Mouse (Mus musculus): ENCODE results near the gene Fam71d. TPM values are rescaled to one million over a fixed set of nuclear protein-coding genes. Genes with fewer than 3 reads are reported as not detected.
A peak's percentile ranks its signal among the peaks of the same experiment; 100 is the strongest.

The Fam71d gene
- total RNA-seq, 2 experiments from 2014 or later, result 0.46 TPM; not detected in 1

- peak in 1 of 2 experiments; percentile 16 for DNase-seq (ENCODE audit: low spot score in 2 of 2)
Observed at GRCm38 (mm10) chr12:78769031-78769713, 77.8 kb downstream of the Fam71d start.

GRCm38 (mm10) chr12:78773211-78773610 lies 81.9 kb downstream of the Fam71d start:
- DNase-seq (ENCODE audit: low spot score in 2 of 2), result no peak

GRCm38 (mm10) chr12:78777916-78778315 lies 86.6 kb downstream of the Fam71d start:
- no peak for DNase-seq (ENCODE audit: low spot score in 2 of 2)

GRCm38 (mm10) chr12:78778423-78779067 lies 87.2 kb downstream of the Fam71d start:
- no peak for DNase-seq (ENCODE audit: low spot score in 2 of 2)

Other genes starting within 250 kb of the Fam71d start
- gene Mpp5, start 57.4 kb downstream of the Fam71d start, total RNA-seq (2021), result 10 to 100 TPM; 22.9 to 29.4 TPM
- gene Atp6v1d, start 170.1 kb downstream of the Fam71d start, total RNA-seq (2021), result 10 to 100 TPM; 74.6 to 75.0 TPM
- gene Eif2s1, start 170.3 kb downstream of the Fam71d start, total RNA-seq (2021), result 10 to 100 TPM; 81.9 to 83.3 TPM
- gene Plek2, start 215.4 kb downstream of the Fam71d start, total RNA-seq (2021), result under 1 TPM in 1 of 2 experiments, not detected in 1; 0.26 TPM